Mouse (Mus musculus): ENCODE data around the gene Rexo5. TPM values are rescaled to one million over a fixed set of nuclear protein-coding genes. Genes with fewer than 3 reads are reported as not detected.

Gene Rexo5
- total RNA-seq, 2 experiments from 2014 or later = 2.3 TPM

DNA sequence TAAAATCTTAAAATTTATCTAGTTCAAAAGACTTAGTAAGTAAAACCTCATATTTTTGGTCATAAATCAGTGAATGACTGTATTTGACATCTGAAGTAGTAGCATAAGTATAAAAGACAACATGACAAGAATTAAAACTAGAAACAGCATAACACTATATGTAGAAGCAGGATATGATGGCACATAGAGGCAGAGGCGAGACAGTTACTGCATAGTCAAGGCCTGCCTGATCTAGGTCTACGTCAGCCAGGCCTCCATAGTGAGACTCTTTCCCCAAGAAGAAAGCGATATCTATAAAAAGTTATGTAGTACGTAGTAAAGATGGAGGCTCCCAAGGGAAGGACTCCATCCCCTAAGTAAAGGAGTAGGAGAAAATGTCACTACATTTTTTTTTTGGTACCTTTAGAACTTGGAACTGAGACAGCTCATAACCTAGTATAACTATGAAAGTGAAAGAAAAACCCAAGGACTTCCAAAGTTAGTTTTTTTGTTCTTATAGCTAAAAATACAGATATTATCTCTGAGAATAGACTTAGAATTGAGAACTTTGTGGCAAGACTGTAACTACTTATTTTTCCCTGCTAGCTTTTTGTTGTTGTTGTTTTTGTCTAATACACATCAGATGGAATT lies 48.1 kb downstream of the Rexo5 start:
- DNase-seq (ENCODE audit: low spot score in 2 of 2) = no peak

DNA sequence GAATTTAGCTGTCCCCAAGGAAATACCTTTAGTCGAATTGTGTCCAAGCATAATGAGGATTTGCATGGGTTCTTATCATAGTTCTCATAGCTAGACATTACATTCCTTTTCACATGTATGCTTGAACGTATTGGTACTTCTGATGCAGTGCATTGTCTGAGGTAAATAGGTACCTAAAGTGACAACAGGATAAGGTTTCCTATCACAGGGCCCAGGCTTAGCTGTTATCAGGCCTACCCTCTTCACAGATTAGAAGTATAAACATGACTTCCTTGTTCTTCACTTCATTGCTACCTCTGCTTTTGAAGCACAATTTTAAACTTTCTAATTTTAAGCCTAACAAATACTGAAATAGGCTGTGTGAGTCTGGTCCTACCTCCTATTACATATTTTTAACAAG lies 51.7 kb downstream of the Rexo5 start:
- no peak for DNase-seq (ENCODE audit: low spot score in 2 of 2)

DNA sequence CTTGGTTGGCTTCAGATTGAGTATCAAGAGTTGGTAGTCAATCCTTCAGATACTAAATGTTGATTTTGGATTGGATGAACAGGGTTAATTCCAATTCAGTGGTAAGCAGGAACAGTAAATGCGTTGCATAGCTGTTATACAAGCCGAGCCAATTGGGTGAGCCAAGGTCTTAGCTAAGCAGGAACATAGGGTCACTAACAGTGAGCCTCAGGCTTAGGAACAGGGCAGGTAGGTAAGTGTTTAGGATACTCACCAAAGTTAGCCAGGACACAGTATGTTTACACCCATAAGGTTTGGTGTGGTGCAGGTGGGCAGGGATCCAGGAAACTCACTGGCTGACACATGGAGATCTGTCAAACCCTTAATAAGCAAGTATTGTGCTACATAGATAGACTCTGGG lies 53.6 kb downstream of the Rexo5 start:
- DNase-seq (ENCODE audit: low spot score in 2 of 2) = no peak

GRCm38 (mm10) chr7:119849096-119849495 lies 55.3 kb downstream of the Rexo5 start:
- peak; percentile 75 to 77 for DNase-seq (ENCODE audit: low spot score in 2 of 2)

- DNase-seq (ENCODE audit: low spot score in 2 of 2) = no peak
Observed at GRCm38 (mm10) chr7:119850737-119851136, 56.9 kb downstream of the Rexo5 start.

- DNase-seq (ENCODE audit: low spot score in 2 of 2) = no peak
Observed at GRCm38 (mm10) chr7:119852494-119852893, 58.7 kb downstream of the Rexo5 start.

DNA sequence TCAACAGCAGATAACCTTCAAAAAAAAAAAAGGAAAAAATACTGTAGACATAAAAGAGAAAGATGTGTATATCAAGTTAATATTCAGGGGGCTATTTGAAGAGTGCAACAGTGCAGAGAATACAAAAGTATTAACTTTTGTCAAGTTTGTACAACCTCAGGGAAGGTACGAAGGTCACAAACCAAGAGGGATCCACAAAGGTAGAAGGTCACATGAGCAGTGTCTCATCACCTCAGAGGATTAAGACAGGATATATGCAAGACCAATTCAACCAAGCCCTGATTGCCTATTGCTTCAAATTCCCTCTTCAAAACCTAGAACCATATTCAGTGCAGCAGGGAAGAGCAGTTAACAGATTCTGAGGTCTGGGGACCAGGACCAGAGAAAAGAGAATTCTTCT lies 59.4 kb downstream of the Rexo5 start:
- no peak for DNase-seq (ENCODE audit: low spot score in 2 of 2)

DNA sequence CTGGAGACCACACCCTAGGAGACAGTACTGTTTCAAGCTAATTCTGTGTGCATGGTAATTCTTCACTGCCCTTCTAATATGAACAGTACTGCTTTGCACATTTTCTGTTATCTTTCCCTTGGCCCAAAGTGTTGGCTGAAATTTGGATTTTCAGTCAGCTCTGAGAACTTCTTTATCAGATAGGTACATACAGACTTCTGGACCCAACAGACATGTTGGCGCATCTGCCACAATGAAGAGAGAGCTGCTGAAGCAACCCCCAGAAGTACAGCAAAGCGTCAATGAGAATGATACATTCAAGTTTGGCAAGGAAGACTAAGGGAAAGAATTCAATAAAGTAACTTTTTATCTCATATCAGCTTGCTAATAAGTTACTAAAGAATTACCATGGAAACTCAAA lies 60.6 kb downstream of the Rexo5 start:
- no peak for DNase-seq (ENCODE audit: low spot score in 2 of 2)

GRCm38 (mm10) chr7:119855031-119855430 lies 61.2 kb downstream of the Rexo5 start:
- DNase-seq (ENCODE audit: low spot score in 2 of 2) = no peak

DNA sequence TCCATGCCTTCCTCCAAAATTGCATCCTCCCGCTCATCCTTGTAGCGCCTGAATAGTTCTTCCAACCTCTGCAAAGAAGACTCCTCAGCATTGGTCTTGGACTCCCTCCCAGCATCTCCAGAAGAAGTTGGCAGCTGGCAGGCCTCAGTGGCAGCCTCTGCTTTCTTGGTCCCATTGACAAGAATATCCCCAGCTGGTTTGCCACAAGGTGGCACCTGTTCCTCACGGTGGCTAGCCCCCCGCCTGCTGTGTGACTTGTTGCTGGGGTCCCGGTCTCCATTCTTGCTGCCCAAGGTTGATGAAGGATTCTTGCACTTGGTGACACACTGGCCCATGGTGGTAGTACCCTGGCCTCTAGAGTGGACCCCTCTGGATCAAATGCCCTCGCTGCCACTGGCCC lies 65.7 kb downstream of the Rexo5 start:
- DNase-seq (ENCODE audit: low spot score in 2 of 2) = no peak

DNA sequence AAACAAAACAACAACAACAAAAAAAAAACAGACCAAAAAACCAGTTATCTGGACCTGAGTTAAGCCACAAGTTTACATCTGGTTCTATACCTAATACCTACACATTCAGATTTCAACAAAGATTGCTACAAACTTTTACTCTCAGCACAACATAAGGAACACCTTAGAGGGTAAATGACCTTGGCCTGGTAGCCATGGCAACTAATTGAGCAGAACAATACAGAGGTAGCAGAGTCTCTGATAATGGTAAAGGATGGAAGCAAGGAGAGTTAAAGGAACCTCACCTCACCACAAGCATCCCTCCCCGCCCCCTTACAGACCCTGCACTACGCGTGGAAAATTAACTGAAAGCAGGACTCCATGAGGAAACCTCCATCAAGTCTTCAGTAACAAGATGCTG lies 66.3 kb downstream of the Rexo5 start:
- no peak for DNase-seq (ENCODE audit: low spot score in 2 of 2)

DNA sequence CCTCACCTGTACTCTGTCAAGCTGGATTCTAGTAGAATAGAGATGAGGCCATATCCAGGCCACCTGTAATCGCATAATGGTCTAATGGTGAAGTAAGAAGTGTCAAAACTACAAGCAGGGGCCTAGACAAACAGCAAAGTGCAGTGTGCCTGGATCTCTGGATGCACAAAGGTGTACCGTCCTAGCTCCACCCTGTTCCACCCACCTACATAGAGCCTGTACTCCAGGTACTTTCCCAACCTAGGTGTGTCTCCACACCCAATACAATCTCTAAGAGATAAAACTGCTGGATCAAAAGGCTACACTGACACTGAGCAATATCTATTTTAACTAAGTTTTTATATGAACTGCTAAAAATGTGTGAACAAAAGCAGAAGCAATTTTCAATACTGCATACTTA lies 66.7 kb downstream of the Rexo5 start:
- no peak for DNase-seq (ENCODE audit: low spot score in 2 of 2)

DNA sequence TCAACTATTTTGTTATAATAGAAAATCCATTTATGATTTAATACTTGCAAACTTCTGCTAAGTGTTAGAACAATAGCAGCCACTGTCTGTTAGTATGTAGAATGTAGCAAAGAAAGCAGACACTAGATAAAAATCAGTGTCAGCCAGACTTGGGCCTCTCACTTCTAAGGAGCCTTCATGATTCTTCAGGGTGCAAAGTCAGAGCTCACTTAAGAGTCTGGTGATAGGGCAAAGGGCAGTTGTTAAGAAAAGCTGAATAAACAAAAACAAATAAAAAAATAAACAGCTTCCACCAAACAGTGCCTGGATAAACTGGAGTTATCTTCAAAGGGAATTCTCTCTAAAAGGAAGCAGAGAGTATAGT lies 67.1 kb downstream of the Rexo5 start:
- DNase-seq (ENCODE audit: low spot score in 2 of 2) = no peak

GRCm38 (mm10) chr7:119861335-119862091 lies 67.7 kb downstream of the Rexo5 start:
- DNase-seq (ENCODE audit: low spot score in 2 of 2) = peak; percentile 18 to 25

GRCm38 (mm10) chr7:119862167-119862566 lies 68.4 kb downstream of the Rexo5 start:
- no peak for DNase-seq (ENCODE audit: low spot score in 2 of 2)

GRCm38 (mm10) chr7:119864500-119864899 lies 70.7 kb downstream of the Rexo5 start:
- DNase-seq (ENCODE audit: low spot score in 2 of 2) = no peak

GRCm38 (mm10) chr7:119866136-119866535 lies 72.3 kb downstream of the Rexo5 start:
- DNase-seq (ENCODE audit: low spot score in 2 of 2) = no peak

GRCm38 (mm10) chr7:119872204-119872603 lies 78.4 kb downstream of the Rexo5 start:
- no peak for DNase-seq (ENCODE audit: low spot score in 2 of 2)

GRCm38 (mm10) chr7:119873050-119873449 lies 79.2 kb downstream of the Rexo5 start:
- DNase-seq (ENCODE audit: low spot score in 2 of 2) = no peak

DNA sequence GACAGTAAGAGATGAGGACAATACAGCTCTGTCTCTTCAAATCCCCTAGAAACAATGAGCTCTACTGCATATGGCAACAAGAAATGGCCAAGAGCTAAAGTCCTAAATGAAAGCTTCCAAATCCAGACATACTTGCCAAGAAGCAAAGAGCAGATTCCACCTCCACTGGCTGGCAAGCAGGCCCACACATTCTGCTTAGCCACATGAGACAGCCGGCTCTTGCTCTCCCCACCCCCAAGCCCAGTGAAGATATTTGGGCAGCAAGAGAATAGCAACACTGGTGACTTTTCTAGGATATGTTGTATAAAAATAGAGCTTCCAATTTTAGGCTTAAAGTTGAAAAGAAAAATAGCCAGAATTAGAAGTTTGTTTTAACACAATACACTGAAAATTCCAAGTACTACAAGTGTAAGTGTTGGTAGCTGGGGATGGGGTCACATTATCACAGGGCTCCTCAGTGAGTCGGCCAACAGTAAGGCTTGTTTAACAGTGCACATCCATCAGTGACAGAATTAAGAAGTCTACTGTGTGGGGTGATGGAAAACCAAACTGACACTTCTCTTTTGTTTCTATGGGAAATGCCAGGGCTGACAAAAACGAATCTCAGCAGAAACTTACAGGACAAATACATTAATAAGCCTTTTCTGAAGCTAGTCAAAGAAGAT lies 82.1 kb downstream of the Rexo5 start:
- peak; percentile 63 to 73 for DNase-seq (ENCODE audit: low spot score in 2 of 2)

- no peak for DNase-seq (ENCODE audit: low spot score in 2 of 2)
Observed at GRCm38 (mm10) chr7:119879171-119879570, 85.4 kb downstream of the Rexo5 start.

DNA sequence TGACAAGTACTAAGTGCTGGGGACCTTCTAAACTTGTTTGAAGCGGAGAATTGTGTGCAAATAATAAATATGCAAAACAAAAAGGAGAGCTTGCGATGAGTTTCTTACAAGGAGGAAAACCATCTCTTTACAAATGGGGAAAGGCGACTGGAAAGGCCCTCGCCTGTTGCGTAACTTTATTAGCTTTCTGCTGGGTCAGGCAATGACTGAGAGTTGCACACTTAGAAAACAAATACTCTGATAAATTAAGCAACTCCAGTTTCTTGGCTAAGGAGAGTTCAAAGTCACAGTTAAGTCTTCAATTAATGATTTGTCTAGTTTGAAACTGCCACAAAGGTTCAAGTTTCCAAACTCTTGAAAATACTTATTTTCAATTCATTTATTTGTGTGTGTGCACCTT lies 86.5 kb downstream of the Rexo5 start:
- DNase-seq (ENCODE audit: low spot score in 2 of 2) = no peak

GRCm38 (mm10) chr7:119881229-119881628 lies 87.4 kb downstream of the Rexo5 start:
- no peak for DNase-seq (ENCODE audit: low spot score in 2 of 2)

All from left cerebral cortex, adult 18-20 months (tissue).